Mouse (Mus musculus): Measurements from ENCODE around the gene Cd59b. TPM values are rescaled to one million over a fixed set of nuclear protein-coding genes. Genes with fewer than 3 reads are reported as not detected.
"Not testable (repeated sequence)": the region's sequence is repeated elsewhere in the genome, so short reads cannot be mapped to it uniquely, and the experiment has no call there.

Cd59b gene
- polyA plus RNA-seq, 1 experiment from 2014 or later = 5.3 TPM

- Histone ChIP-seq H3K4me1 (ENCODE audit: control insufficient read depth, insufficient read depth, low read length) (no peaks in the 10 kb centered on the region), H3K4me3 (ENCODE audit: low read depth, low read length) (no peak overlapping the region)
Observed at GRCm38 (mm10) chr2:104114898-104115297, 45.2 kb downstream of the Cd59b start.

GRCm38 (mm10) chr2:104117173-104117572, 47.5 kb downstream of the Cd59b start:
- not testable (repeated sequence) for H3K36me3 ChIP-seq (ENCODE audit: control insufficient read depth, insufficient read depth, low read length); H3K27me3 ChIP-seq (replicated peaks; ENCODE audit: control insufficient read depth, insufficient read depth, low read length); H3K9ac ChIP-seq (ENCODE audit: low read depth, low read length); ATAC-seq (ENCODE audit: low read depth); DNase-seq (ENCODE audit: low spot score); H3K9me3 ChIP-seq (ENCODE audit: control insufficient read depth, low read length); H3K4me2 ChIP-seq (ENCODE audit: low read depth, low read length); H3K4me1 ChIP-seq (ENCODE audit: control insufficient read depth, insufficient read depth, low read length); H3K4me3 ChIP-seq (ENCODE audit: low read depth, low read length); H3K27ac ChIP-seq (replicated peaks; ENCODE audit: low read depth, low read length)

More at GRCm38 (mm10) chr2:104114898-104115297, 45.2 kb downstream of the Cd59b start:
- Histone ChIP-seq H3K27me3 (replicated peaks; ENCODE audit: control insufficient read depth, insufficient read depth, low read length) (no peaks in the 10 kb centered on the region), H3K9ac (ENCODE audit: low read depth, low read length) (no peak overlapping the region), H3K27ac (replicated peaks; ENCODE audit: low read depth, low read length) (no peak overlapping the region), H3K9me3 (ENCODE audit: control insufficient read depth, low read length) (no peaks in the 10 kb centered on the region), H3K4me2 (ENCODE audit: low read depth, low read length) (no peak overlapping the region), H3K36me3 (ENCODE audit: control insufficient read depth, insufficient read depth, low read length) (no peaks in the 10 kb centered on the region)
- ATAC-seq (ENCODE audit: low read depth) (no peak), DNase-seq (ENCODE audit: low spot score) (no peak)
- 73% methylated on average over 3 of the region's 3 CpGs for WGBS

- Histone ChIP-seq H3K4me2 (ENCODE audit: low read depth, low read length) (no peak overlapping the region), H3K4me1 (ENCODE audit: control insufficient read depth, insufficient read depth, low read length) (0 out of 2 replicates have a peak, but pooled peaks cover 5% of the 10 kb centered on the region), H3K9me3 (ENCODE audit: control insufficient read depth, low read length) (no peaks in the 10 kb centered on the region), H3K27me3 (replicated peaks; ENCODE audit: control insufficient read depth, insufficient read depth, low read length) (no peaks in the 10 kb centered on the region), H3K9ac (ENCODE audit: low read depth, low read length) (no peak overlapping the region), H3K4me3 (ENCODE audit: low read depth, low read length) (no peak overlapping the region), H3K36me3 (ENCODE audit: control insufficient read depth, insufficient read depth, low read length) (no peaks in the 10 kb centered on the region), H3K27ac (replicated peaks; ENCODE audit: low read depth, low read length) (no peak overlapping the region)
- no peak for DNase-seq (ENCODE audit: low spot score)
- ATAC-seq (ENCODE audit: low read depth) = no peak
- WGBS = 69% methylated on average over 1 of the region's 1 CpGs
Observed at GRCm38 (mm10) chr2:104119097-104119496, 49.4 kb downstream of the Cd59b start.

GRCm38 (mm10) chr2:104120312-104120711, 50.7 kb downstream of the Cd59b start:
- no peak overlapping the region for H3K9ac ChIP-seq (ENCODE audit: low read depth, low read length)
- no peak overlapping the region for H3K4me3 ChIP-seq (ENCODE audit: low read depth, low read length)
- H3K9me3 ChIP-seq (ENCODE audit: control insufficient read depth, low read length) = no peaks in the 10 kb centered on the region
- no peak overlapping the region for H3K4me2 ChIP-seq (ENCODE audit: low read depth, low read length)
- H3K27me3 ChIP-seq (replicated peaks; ENCODE audit: control insufficient read depth, insufficient read depth, low read length) = no peaks in the 10 kb centered on the region
- WGBS = 51% methylated on average over 6 of the region's 6 CpGs
- H3K36me3 ChIP-seq (ENCODE audit: control insufficient read depth, insufficient read depth, low read length) = no peaks in the 10 kb centered on the region
- DNase-seq (ENCODE audit: low spot score) (no peak), ATAC-seq (ENCODE audit: low read depth) (no peak)
- no peak overlapping the region for H3K27ac ChIP-seq (replicated peaks; ENCODE audit: low read depth, low read length)
- 0 out of 2 replicates have a peak, but pooled peaks cover 5% of the 10 kb centered on the region for H3K4me1 ChIP-seq (ENCODE audit: control insufficient read depth, insufficient read depth, low read length)

GRCm38 (mm10) chr2:104121681-104122504, 52.2 kb downstream of the Cd59b start:
- 80% methylated on average over 8 of the region's 8 CpGs for WGBS
- Histone ChIP-seq H3K27ac (replicated peaks; ENCODE audit: low read depth, low read length) (no peak overlapping the region; the same call in 1 of the 2 replicates), H3K9me3 (ENCODE audit: control insufficient read depth, low read length) (no peaks in the 10 kb centered on the region), H3K27me3 (replicated peaks; ENCODE audit: control insufficient read depth, insufficient read depth, low read length) (no peaks in the 10 kb centered on the region), H3K9ac (ENCODE audit: low read depth, low read length) (no peak overlapping the region; the same call in 1 of the 2 replicates), H3K4me3 (ENCODE audit: low read depth, low read length) (peak overlapping the region; percentile 64), H3K4me1 (ENCODE audit: control insufficient read depth, insufficient read depth, low read length) (0 out of 2 replicates have a peak, but pooled peaks cover 5% of the 10 kb centered on the region), H3K36me3 (ENCODE audit: control insufficient read depth, insufficient read depth, low read length) (no peaks in the 10 kb centered on the region), H3K4me2 (ENCODE audit: low read depth, low read length) (peak overlapping the region; percentile 94)
- ATAC-seq (ENCODE audit: low read depth) (no peak), DNase-seq (ENCODE audit: low spot score) (no peak)

GRCm38 (mm10) chr2:104122505-104123378, 53.1 kb downstream of the Cd59b start, which contains the start of gene A930018P22Rik:
A930018P22Rik (plus strand) TSS chr2:104122769.
- DNase-seq (ENCODE audit: low spot score) (peak; percentile 96), ATAC-seq (ENCODE audit: low read depth) (peak; percentile 96)
- Histone ChIP-seq H3K27me3 (replicated peaks; ENCODE audit: control insufficient read depth, insufficient read depth, low read length) (no peaks in the 10 kb centered on the region), H3K27ac (replicated peaks; ENCODE audit: low read depth, low read length) (no peak within 1 kb of the TSS; the same call in none of the 2 replicates), H3K36me3 (ENCODE audit: control insufficient read depth, insufficient read depth, low read length) (no peaks in the 10 kb centered on the region), H3K4me1 (ENCODE audit: control insufficient read depth, insufficient read depth, low read length) (0 out of 2 replicates have a peak, but pooled peaks cover 5% of the 10 kb centered on the region), H3K9me3 (ENCODE audit: control insufficient read depth, low read length) (no peaks in the 10 kb centered on the region), H3K4me2 (ENCODE audit: low read depth, low read length) (peak within 1 kb of the TSS; percentile 94), H3K9ac (ENCODE audit: low read depth, low read length) (peak within 1 kb of the TSS; percentile 69), H3K4me3 (ENCODE audit: low read depth, low read length) (peak within 1 kb of the TSS; percentile 64)
- WGBS = under 1% methylated on average over 59 of the region's 74 CpGs

- H3K4me3 ChIP-seq (ENCODE audit: low read depth, low read length) = peak overlapping the region; percentile 64
- H3K36me3 ChIP-seq (ENCODE audit: control insufficient read depth, insufficient read depth, low read length) = no peaks in the 10 kb centered on the region
- peak overlapping the region; percentile 69; the same call in 1 of the 2 replicates for H3K9ac ChIP-seq (ENCODE audit: low read depth, low read length)
- no peak for ATAC-seq (ENCODE audit: low read depth)
- 0 out of 2 replicates have a peak, but pooled peaks cover 5% of the 10 kb centered on the region for H3K4me1 ChIP-seq (ENCODE audit: control insufficient read depth, insufficient read depth, low read length)
- H3K4me2 ChIP-seq (ENCODE audit: low read depth, low read length) = peak overlapping the region; percentile 94
- H3K27me3 ChIP-seq (replicated peaks; ENCODE audit: control insufficient read depth, insufficient read depth, low read length) = no peaks in the 10 kb centered on the region
- DNase-seq (ENCODE audit: low spot score) = no peak
- 40% methylated on average over 3 of the region's 3 CpGs for WGBS
- no peak overlapping the region for H3K27ac ChIP-seq (replicated peaks; ENCODE audit: low read depth, low read length)
- no peaks in the 10 kb centered on the region for H3K9me3 ChIP-seq (ENCODE audit: control insufficient read depth, low read length)
Observed at GRCm38 (mm10) chr2:104123540-104123939, 53.9 kb downstream of the Cd59b start.

GRCm38 (mm10) chr2:104124071-104124470, 54.4 kb downstream of the Cd59b start:
- WGBS = 68% methylated on average over 5 of the region's 5 CpGs
- H3K27ac ChIP-seq (replicated peaks; ENCODE audit: low read depth, low read length) = no peak overlapping the region
- H3K36me3 ChIP-seq (ENCODE audit: control insufficient read depth, insufficient read depth, low read length) = no peaks in the 10 kb centered on the region
- no peak overlapping the region for H3K4me2 ChIP-seq (ENCODE audit: low read depth, low read length)
- H3K9ac ChIP-seq (ENCODE audit: low read depth, low read length) = no peak overlapping the region
- no peaks in the 10 kb centered on the region for H3K9me3 ChIP-seq (ENCODE audit: control insufficient read depth, low read length)
- no peak for ATAC-seq (ENCODE audit: low read depth)
- H3K27me3 ChIP-seq (replicated peaks; ENCODE audit: control insufficient read depth, insufficient read depth, low read length) = no peaks in the 10 kb centered on the region
- H3K4me3 ChIP-seq (ENCODE audit: low read depth, low read length) = no peak overlapping the region
- 0 out of 2 replicates have a peak, but pooled peaks cover 5% of the 10 kb centered on the region for H3K4me1 ChIP-seq (ENCODE audit: control insufficient read depth, insufficient read depth, low read length)
- no peak for DNase-seq (ENCODE audit: low spot score)

All from embryonic facial prominence, embryonic 14.5 days (tissue).